Mouse (Mus musculus) spleen, postnatal 14 days (tissue): ENCODE measurements around the gene Chd5.

ENCODE experiments used
- DNase-seq, 2 experiments: peaks; one replicate each; pipeline ENCODE4 v3.0.0; 2021 to 2022; ENCODE audit warnings: low spot score in 2 of 2

Gene Chd5

DNA sequence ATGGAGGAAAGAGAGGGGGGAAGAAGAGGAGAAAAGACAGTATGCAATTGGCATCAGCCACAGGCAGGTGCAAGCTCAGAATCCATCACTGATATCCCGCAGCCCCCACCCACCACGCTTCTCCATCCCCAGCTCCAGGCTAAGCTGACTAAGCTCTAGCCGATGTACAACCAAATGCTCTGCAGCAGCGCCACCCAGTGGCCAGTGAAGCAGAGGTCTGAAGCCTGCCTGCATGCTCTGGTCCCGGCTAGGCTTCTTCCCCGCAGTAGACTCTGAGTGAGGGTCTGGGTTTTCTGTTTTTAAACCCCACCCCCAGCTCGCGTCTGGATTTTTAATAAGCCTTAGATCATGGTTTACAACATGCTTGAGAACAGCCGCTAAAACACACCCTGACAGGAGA is 96.4 kb downstream of the Chd5 start:
- peak; percentile 44 to 67 for DNase-seq

DNA sequence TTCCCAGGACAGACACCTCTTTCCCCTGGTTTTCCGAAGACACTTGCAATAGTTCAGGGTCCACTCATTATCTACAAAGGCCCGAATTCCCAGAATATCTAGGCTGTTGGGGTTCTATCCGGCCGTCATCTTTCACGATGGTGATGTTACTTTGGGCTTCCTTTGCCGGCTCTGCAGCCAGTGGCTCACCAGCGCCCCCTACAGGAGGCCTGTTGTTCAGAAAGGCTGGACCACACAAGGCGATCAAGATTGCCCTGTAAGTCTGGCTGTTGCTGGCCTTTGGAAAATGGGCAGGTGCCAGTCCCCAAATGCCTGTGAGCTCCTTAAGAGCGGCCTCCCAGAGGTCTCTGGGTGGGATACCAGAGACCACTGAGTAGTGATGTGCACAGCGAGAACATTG is 96.8 kb downstream of the Chd5 start:
- peak in 1 of 2 experiments; percentile 54 for DNase-seq
